Mouse (Mus musculus): ENCODE measurements around the gene Tmed11. TPM values are rescaled to one million over a fixed set of nuclear protein-coding genes. Genes with fewer than 3 reads are reported as not detected.
"Not testable (repeated sequence)": the region's sequence is repeated elsewhere in the genome, so short reads cannot be mapped to it uniquely, and the experiment has no call there.

Tmed11 gene
- polyA plus RNA-seq (2014; fragmentation: Nextera tagmentation; extraction: Ambion mirVana): not detected in 2 replicates

- not testable (repeated sequence) for ATAC-seq (ENCODE audit: low read depth); H3K9me3 ChIP-seq (ENCODE audit: control insufficient read depth, low read length); H3K9ac ChIP-seq (replicated peaks; ENCODE audit: low read depth, low read length); H3K4me1 ChIP-seq (ENCODE audit: control insufficient read depth, insufficient read depth, low read length); H3K27me3 ChIP-seq (ENCODE audit: control insufficient read depth, insufficient read depth, low read length); H3K4me2 ChIP-seq (ENCODE audit: low read depth, low read length); H3K27ac ChIP-seq (ENCODE audit: low read depth, low read length); H3K4me3 ChIP-seq (ENCODE audit: low read depth, low read length); H3K36me3 ChIP-seq (ENCODE audit: control insufficient read depth, insufficient read depth, low read length)
- 66% methylated on average over 2 of the region's 2 CpGs for WGBS
These were observed at the start of gene Tmed11 for GRCm38 (mm10) chr5:108795263-108795662. Gene Tmed11 (minus strand): TSS chr5:108795363.

DNA sequence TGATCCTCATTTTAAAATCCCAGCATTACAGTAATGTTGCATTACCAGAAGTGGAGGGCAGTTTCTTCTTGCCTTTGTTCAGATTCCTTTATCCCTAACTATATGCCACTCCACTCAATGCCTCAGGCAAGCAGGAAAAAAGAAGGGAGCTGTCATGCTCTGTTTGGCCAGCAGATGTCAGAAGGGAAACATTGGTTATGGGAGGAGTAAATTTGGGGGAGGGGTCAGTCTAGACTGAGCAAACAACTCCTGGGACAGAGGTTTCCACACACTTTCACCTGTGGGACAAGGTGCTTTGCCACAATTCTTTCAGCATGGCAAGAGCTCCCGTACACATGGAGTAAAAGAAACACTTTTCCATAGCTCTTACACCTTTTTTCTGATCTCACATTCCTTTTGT is 41.0 kb upstream of the Tmed11 start:
- Histone ChIP-seq H3K4me3 (ENCODE audit: low read depth, low read length) (no peak overlapping the region), H3K4me1 (ENCODE audit: control insufficient read depth, insufficient read depth, low read length) (no peaks in the 10 kb centered on the region), H3K27me3 (ENCODE audit: control insufficient read depth, insufficient read depth, low read length) (no peaks in the 10 kb centered on the region), H3K9me3 (ENCODE audit: control insufficient read depth, low read length) (no peaks in the 10 kb centered on the region), H3K27ac (ENCODE audit: low read depth, low read length) (no peak overlapping the region), H3K4me2 (ENCODE audit: low read depth, low read length) (no peak overlapping the region), H3K9ac (replicated peaks; ENCODE audit: low read depth, low read length) (no peak overlapping the region), H3K36me3 (ENCODE audit: control insufficient read depth, insufficient read depth, low read length) (no peaks in the 10 kb centered on the region)
- 73% methylated on average over 1 of the region's 1 CpGs for WGBS
- ATAC-seq (ENCODE audit: low read depth): no peak

- 87% methylated on average over 2 of the region's 2 CpGs for WGBS
- no peaks in the 10 kb centered on the region for H3K4me1 ChIP-seq (ENCODE audit: control insufficient read depth, insufficient read depth, low read length)
- H3K36me3 ChIP-seq (ENCODE audit: control insufficient read depth, insufficient read depth, low read length): no peaks in the 10 kb centered on the region
- no peaks in the 10 kb centered on the region for H3K27me3 ChIP-seq (ENCODE audit: control insufficient read depth, insufficient read depth, low read length)
- no peak overlapping the region for H3K4me2 ChIP-seq (ENCODE audit: low read depth, low read length)
- no peak overlapping the region for H3K4me3 ChIP-seq (ENCODE audit: low read depth, low read length)
- no peak overlapping the region for H3K27ac ChIP-seq (ENCODE audit: low read depth, low read length)
- H3K9ac ChIP-seq (replicated peaks; ENCODE audit: low read depth, low read length): no peak overlapping the region
- ATAC-seq (ENCODE audit: low read depth): no peak
- H3K9me3 ChIP-seq (ENCODE audit: control insufficient read depth, low read length): no peaks in the 10 kb centered on the region
These were observed 28.1 kb upstream of the Tmed11 start for GRCm38 (mm10) chr5:108823276-108823675.

- not testable (repeated sequence) for H3K27me3 ChIP-seq (ENCODE audit: control insufficient read depth, insufficient read depth, low read length); ATAC-seq (ENCODE audit: low read depth); H3K36me3 ChIP-seq (ENCODE audit: control insufficient read depth, insufficient read depth, low read length); H3K4me1 ChIP-seq (ENCODE audit: control insufficient read depth, insufficient read depth, low read length); H3K4me3 ChIP-seq (ENCODE audit: low read depth, low read length); H3K9ac ChIP-seq (replicated peaks; ENCODE audit: low read depth, low read length); H3K9me3 ChIP-seq (ENCODE audit: control insufficient read depth, low read length); H3K27ac ChIP-seq (ENCODE audit: low read depth, low read length); H3K4me2 ChIP-seq (ENCODE audit: low read depth, low read length)
- 86% methylated on average over 2 of the region's 2 CpGs for WGBS
These were observed 13.6 kb upstream of the Tmed11 start, which contains the start of gene Vmn2r8 for GRCm38 (mm10) chr5:108808750-108809149. Gene Vmn2r8 (minus strand): TSS chr5:108808850.

DNA sequence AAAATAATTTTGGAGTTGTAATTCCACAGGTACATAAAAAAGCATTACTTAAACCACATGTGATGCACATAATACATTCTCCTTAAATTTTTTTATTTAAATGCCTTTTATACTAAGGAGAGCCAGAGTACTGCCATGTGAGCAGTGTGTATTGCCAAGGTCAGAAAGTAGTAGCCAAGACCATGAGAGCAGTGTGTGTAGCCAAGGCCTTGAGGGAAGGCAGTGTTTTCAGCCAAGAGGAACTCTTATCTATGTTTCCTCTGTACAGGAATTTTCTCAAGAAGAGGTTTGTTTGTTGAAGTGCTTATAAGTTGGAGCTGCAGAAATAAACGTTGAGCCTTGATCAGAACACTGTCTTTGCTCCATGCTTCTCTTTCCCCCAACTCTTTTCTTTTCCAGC is 8.5 kb upstream of the Tmed11 start:
- Histone ChIP-seq H3K4me1 (ENCODE audit: control insufficient read depth, insufficient read depth, low read length) (no peaks in the 10 kb centered on the region), H3K4me2 (ENCODE audit: low read depth, low read length) (no peak overlapping the region), H3K4me3 (ENCODE audit: low read depth, low read length) (no peak overlapping the region), H3K36me3 (ENCODE audit: control insufficient read depth, insufficient read depth, low read length) (no peaks in the 10 kb centered on the region), H3K9ac (replicated peaks; ENCODE audit: low read depth, low read length) (no peak overlapping the region), H3K27me3 (ENCODE audit: control insufficient read depth, insufficient read depth, low read length) (no peaks in the 10 kb centered on the region), H3K9me3 (ENCODE audit: control insufficient read depth, low read length) (no peaks in the 10 kb centered on the region), H3K27ac (ENCODE audit: low read depth, low read length) (no peak overlapping the region)
- no peak for ATAC-seq (ENCODE audit: low read depth)
- WGBS: 66% methylated on average over 1 of the region's 1 CpGs

DNA sequence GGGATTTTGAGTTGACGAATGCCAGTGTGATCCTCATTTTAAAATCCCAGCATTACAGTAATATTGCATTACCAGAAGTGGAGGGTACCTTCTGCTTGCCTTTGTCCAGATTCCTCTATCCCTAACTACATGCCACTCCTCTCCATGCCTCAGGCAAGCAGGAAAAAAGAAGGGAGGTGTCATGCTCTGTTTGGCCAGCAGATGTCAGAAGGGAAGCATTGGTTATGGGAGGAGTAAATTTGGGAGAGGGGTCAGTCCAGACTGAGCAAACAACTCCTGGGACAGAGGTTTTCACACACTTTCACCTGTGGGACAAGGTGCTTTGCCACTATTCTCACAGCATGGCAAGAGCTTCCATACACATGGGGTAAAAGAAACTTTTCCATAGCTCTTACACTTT is 4.8 kb downstream of the Tmed11 start:
- H3K4me3 ChIP-seq (ENCODE audit: low read depth, low read length); H3K4me1 ChIP-seq (ENCODE audit: control insufficient read depth, insufficient read depth, low read length); H3K9ac ChIP-seq (replicated peaks; ENCODE audit: low read depth, low read length); H3K4me2 ChIP-seq (ENCODE audit: low read depth, low read length); H3K27ac ChIP-seq (ENCODE audit: low read depth, low read length); H3K27me3 ChIP-seq (ENCODE audit: control insufficient read depth, insufficient read depth, low read length); H3K36me3 ChIP-seq (ENCODE audit: control insufficient read depth, insufficient read depth, low read length); ATAC-seq (ENCODE audit: low read depth); H3K9me3 ChIP-seq (ENCODE audit: control insufficient read depth, low read length): not testable (repeated sequence)
- WGBS: 27% methylated on average over 1 of the region's 1 CpGs

DNA sequence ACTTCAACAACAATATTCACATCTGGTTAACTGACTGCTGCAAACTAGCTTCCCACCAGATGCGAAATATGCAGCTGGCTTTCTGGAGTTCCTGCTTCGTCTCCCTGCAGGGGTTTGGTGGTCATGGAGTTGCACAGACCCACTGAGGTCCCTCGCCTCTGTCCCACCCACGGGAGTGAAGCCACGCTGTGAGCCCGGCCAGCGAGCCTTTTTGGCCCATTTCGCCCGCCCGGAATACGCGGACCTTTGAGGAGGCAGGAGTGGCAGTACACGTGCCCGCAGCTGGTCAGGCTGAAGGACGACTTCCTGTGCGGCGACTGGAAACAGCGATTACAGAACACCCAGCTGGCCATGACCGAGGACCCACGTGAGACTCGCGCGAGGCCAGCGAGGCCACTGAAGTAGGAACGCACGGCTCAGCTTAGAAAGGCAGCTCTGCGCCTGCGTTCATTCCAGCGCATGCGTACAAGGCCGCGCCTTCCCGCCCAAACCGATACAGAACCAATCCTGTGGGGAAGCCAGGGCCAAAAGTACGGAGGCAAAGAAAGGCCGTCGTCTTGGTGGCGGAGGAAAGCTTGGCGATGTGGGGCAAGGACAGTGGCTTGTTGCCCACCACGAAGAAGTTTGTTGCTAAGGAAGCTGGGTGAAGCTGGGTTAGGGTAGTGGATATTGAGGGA is 20.4 kb downstream of the Tmed11 start, which contains the start of gene Rnf212:
TSS of gene Rnf212 (minus strand) at position 353 of the 677 bp plus-strand sequence.
- H3K4me1 ChIP-seq (ENCODE audit: control insufficient read depth, insufficient read depth, low read length): no peaks in the 10 kb centered on the region
- no peak within 1 kb of the TSS for H3K27ac ChIP-seq (ENCODE audit: low read depth, low read length)
- no peaks in the 10 kb centered on the region for H3K27me3 ChIP-seq (ENCODE audit: control insufficient read depth, insufficient read depth, low read length)
- H3K4me3 ChIP-seq (ENCODE audit: low read depth, low read length): no peak within 1 kb of the TSS
- H3K9me3 ChIP-seq (ENCODE audit: control insufficient read depth, low read length): no peaks in the 10 kb centered on the region
- H3K9ac ChIP-seq (replicated peaks; ENCODE audit: low read depth, low read length): no peak within 1 kb of the TSS
- H3K4me2 ChIP-seq (ENCODE audit: low read depth, low read length): no peak within 1 kb of the TSS
- ATAC-seq (ENCODE audit: low read depth): no peak
- H3K36me3 ChIP-seq (ENCODE audit: control insufficient read depth, insufficient read depth, low read length): no peaks in the 10 kb centered on the region
- WGBS: 80% methylated on average over 40 of the region's 40 CpGs

DNA sequence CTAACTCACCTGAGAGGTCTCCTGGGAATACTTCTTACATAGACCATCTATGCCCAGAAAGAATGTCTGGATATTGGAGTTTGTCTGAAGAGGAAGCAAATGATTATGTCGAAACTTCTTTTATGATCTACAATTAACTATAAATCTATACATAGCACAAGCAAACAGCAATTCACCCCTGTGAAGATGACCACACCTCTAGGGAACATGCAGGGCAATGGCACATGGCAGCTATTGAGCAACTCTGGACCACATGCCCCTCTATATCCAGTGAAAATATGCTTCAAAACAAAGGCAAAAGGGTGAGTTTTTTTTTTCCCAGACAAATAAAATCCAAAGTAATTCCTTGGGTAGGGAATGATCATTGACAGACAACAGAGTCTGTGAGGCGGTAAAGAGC is 35.2 kb downstream of the Tmed11 start:
- ATAC-seq (ENCODE audit: low read depth): no peak
- no peak overlapping the region for H3K4me2 ChIP-seq (ENCODE audit: low read depth, low read length)
- H3K9me3 ChIP-seq (ENCODE audit: control insufficient read depth, low read length): no peaks in the 10 kb centered on the region
- no peaks in the 10 kb centered on the region for H3K4me1 ChIP-seq (ENCODE audit: control insufficient read depth, insufficient read depth, low read length)
- no peak overlapping the region for H3K4me3 ChIP-seq (ENCODE audit: low read depth, low read length)
- H3K27me3 ChIP-seq (ENCODE audit: control insufficient read depth, insufficient read depth, low read length): no peaks in the 10 kb centered on the region
- no peak overlapping the region for H3K27ac ChIP-seq (ENCODE audit: low read depth, low read length)
- H3K36me3 ChIP-seq (ENCODE audit: control insufficient read depth, insufficient read depth, low read length): no peaks in the 10 kb centered on the region
- WGBS: 83% methylated on average over 2 of the region's 2 CpGs
- H3K9ac ChIP-seq (replicated peaks; ENCODE audit: low read depth, low read length): no peak overlapping the region

GRCm38 (mm10) chr5:108758396-108758795 is 36.8 kb downstream of the Tmed11 start:
- H3K9me3 ChIP-seq (ENCODE audit: control insufficient read depth, low read length): no peaks in the 10 kb centered on the region
- no peaks in the 10 kb centered on the region for H3K4me1 ChIP-seq (ENCODE audit: control insufficient read depth, insufficient read depth, low read length)
- ATAC-seq (ENCODE audit: low read depth): no peak
- no peak overlapping the region for H3K9ac ChIP-seq (replicated peaks; ENCODE audit: low read depth, low read length)
- no peaks in the 10 kb centered on the region for H3K27me3 ChIP-seq (ENCODE audit: control insufficient read depth, insufficient read depth, low read length)
- H3K36me3 ChIP-seq (ENCODE audit: control insufficient read depth, insufficient read depth, low read length): no peaks in the 10 kb centered on the region
- no peak overlapping the region for H3K4me3 ChIP-seq (ENCODE audit: low read depth, low read length)
- 64% methylated on average over 3 of the region's 3 CpGs for WGBS
- no peak overlapping the region for H3K4me2 ChIP-seq (ENCODE audit: low read depth, low read length)
- no peak overlapping the region for H3K27ac ChIP-seq (ENCODE audit: low read depth, low read length)

All from neural tube, embryonic 14.5 days (tissue).